Mouse (Mus musculus) testis, adult 2 months (tissue): ENCODE data around the gene Top3a.

Experiments used
- CTCF ChIP-seq: fragments of 200-500 bp; IDR thresholded peaks from 2 replicates; pipeline ENCODE4 v1.5.1; 2012; ENCODE audit warnings: low read depth, mild to moderate bottlenecking, inconsistent platforms, low read length, moderate library complexity; ENCODE audit not compliant: control insufficient read depth, insufficient read depth, insufficient replicate concordance
- POLR2A ChIP-seq: fragments of 200-500 bp; IDR thresholded peaks from 2 replicates; pipeline ENCODE4 v1.6.1; 2012; ENCODE audit warnings: low read depth, mild to moderate bottlenecking, inconsistent platforms, low read length, moderate library complexity; ENCODE audit not compliant: control insufficient read depth

GRCm38 (mm10) chr11:60777801-60778370 lies 721 bp upstream of the Top3a start:
- TF ChIP-seq CTCF (no peak), POLR2A (no peak)
